In the genomic region with DNA sequence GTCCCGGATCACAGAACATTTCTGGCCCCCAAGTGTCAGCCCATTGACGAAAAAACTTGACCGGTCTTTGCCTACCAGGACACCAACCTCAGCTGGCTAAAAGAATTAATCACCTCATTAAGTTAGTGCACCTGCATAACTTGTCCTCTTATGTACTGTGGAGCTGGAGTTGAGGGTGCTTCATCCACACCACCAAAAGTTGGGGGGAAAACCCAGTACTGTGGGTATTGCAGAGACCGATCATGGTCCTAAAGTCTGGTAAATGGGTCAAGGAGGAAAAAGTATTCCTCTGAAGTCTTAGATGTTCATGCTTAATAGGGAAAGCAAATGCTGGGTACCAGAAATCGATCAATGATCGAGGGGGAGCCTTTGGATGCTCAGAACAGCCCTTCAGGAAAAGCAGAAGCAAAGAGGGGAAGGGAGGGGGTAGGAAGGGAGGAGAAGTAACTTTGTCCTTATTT, we compare ENCODE assay signal across 8 mouse cellular contexts. TPM values are rescaled to one million over a fixed set of nuclear protein-coding genes. Genes with fewer than 3 reads are reported as not detected.
DNase-seq lines count a peak whose midpoint lies in the region; ATAC-seq and TF ChIP-seq lines count a peak whose summit lies in the region.

No protein-coding gene starts in this region.

- peak overlapping the region; percentile 99 for H3K27ac ChIP-seq in heart, embryonic 15.5 days
- H3K27ac ChIP-seq in brown adipose tissue, adult 24 weeks (replicated peaks; ENCODE audit: low read depth, low read length): peak overlapping the region; percentile 65
- H3K27ac ChIP-seq in hindbrain, postnatal 0 days: peak overlapping the region; percentile 99; the same call in 1 of the 2 replicates
- H3K27ac ChIP-seq in midbrain, embryonic 15.5 days: peak overlapping the region; percentile 97

- intact Hi-C loops in heart, postnatal 25 days (cut with DNase I): loop anchor here (10.0 kb wide), 1 partner anchor 638 kb away; a partner anchor contains a TSS

- ATAC-seq in heart, embryonic 15.5 days (replicated peaks; ENCODE audit: insufficient number of reproducible peaks, insufficient read depth, low FRiP score, low read depth): no peak
- no peak for ATAC-seq in hindbrain, postnatal 0 days
- ATAC-seq in midbrain, embryonic 15.5 days (replicated peaks): no peak

- H3K4me3 ChIP-seq in heart, embryonic 15.5 days: peak overlapping the region; percentile 98
- peak overlapping the region; percentile 91 for H3K4me3 ChIP-seq in brown adipose tissue, adult 24 weeks (ENCODE audit: insufficient read depth, low read depth, low read length)
- H3K4me3 ChIP-seq in hindbrain, postnatal 0 days (ENCODE audit: low read length): peak overlapping the region; percentile 99
- peak overlapping the region; percentile 99 for H3K4me3 ChIP-seq in midbrain, embryonic 15.5 days

- H3K36me3 ChIP-seq in heart, embryonic 15.5 days: peaks cover 37% of the 10 kb centered on the region
- peaks cover 28% of the 10 kb centered on the region for H3K36me3 ChIP-seq in hindbrain, postnatal 0 days (ENCODE audit: insufficient read depth, low read length)
- H3K36me3 ChIP-seq in midbrain, embryonic 15.5 days (replicated peaks): peaks cover 31% of the 10 kb centered on the region

- DNase-seq in heart, postnatal 25 days (ENCODE audit: low spot score): no peak
- no peak for DNase-seq in hindbrain, postnatal 0 days (ENCODE audit: low spot score)
- DNase-seq in gastrocnemius, adult 8-10 months (ENCODE audit: low spot score in 2 of 2): no peak
- no peak for DNase-seq in embryo, embryonic 10.5 days (ENCODE audit: low spot score)
- no peak for DNase-seq in cerebellum, postnatal 14 days

- 34% methylated on average over 6 of the region's 6 CpGs for WGBS in heart, embryonic 15.5 days
- 58% methylated on average over 6 of the region's 6 CpGs for WGBS in hindbrain, postnatal 0 days
- WGBS in midbrain, embryonic 15.5 days: 60% methylated on average over 6 of the region's 6 CpGs

- peaks cover 74% of the 10 kb centered on the region for H3K4me1 ChIP-seq in heart, embryonic 15.5 days (replicated peaks)
- no peaks in the 10 kb centered on the region for H3K4me1 ChIP-seq in brown adipose tissue, adult 24 weeks (ENCODE audit: control insufficient read depth, insufficient read depth, insufficient read length, low read length)
- peaks cover 15% of the 10 kb centered on the region; the same call in 1 of the 2 replicates for H3K4me1 ChIP-seq in hindbrain, postnatal 0 days (ENCODE audit: insufficient read depth, low read length)
- peaks cover 52% of the 10 kb centered on the region for H3K4me1 ChIP-seq in midbrain, embryonic 15.5 days

- H3K9me3 ChIP-seq in heart, embryonic 15.5 days (replicated peaks): no peaks in the 10 kb centered on the region
- no peaks in the 10 kb centered on the region for H3K9me3 ChIP-seq in hindbrain, postnatal 0 days (ENCODE audit: low read length)
- no peaks in the 10 kb centered on the region for H3K9me3 ChIP-seq in midbrain, embryonic 15.5 days

- H3K9ac ChIP-seq in heart, embryonic 15.5 days: peak overlapping the region; percentile 100
- peak overlapping the region; percentile 100 for H3K9ac ChIP-seq in hindbrain, postnatal 0 days (replicated peaks; ENCODE audit: low read length)
- H3K9ac ChIP-seq in midbrain, embryonic 15.5 days: peak overlapping the region; percentile 99; the same call in 1 of the 2 replicates

- H3K4me2 ChIP-seq in heart, embryonic 15.5 days: peak overlapping the region; percentile 93
- peak overlapping the region; percentile 75 for H3K4me2 ChIP-seq in hindbrain, postnatal 0 days (ENCODE audit: low read depth, low read length)
- peak overlapping the region; percentile 93 for H3K4me2 ChIP-seq in midbrain, embryonic 15.5 days

- no peaks in the 10 kb centered on the region for H3K27me3 ChIP-seq in heart, embryonic 15.5 days
- no peaks in the 10 kb centered on the region for H3K27me3 ChIP-seq in hindbrain, postnatal 0 days (ENCODE audit: insufficient read depth, low read length)
- 0 out of 2 replicates have a peak, but pooled peaks cover 2% of the 10 kb centered on the region for H3K27me3 ChIP-seq in midbrain, embryonic 15.5 days (replicated peaks)

- TF ChIP-seq CTCF in hindbrain, postnatal 0 days (IDR thresholded peaks at IDR 0.05; ENCODE audit: low read depth): no peak

RNA-seq across cellular contexts. Expression of a gene that starts 1.5 kb away (rescaled TPM):
- 1,318 and 1,359 TPM in 2 replicates for polyA plus RNA-seq in heart, embryonic 15.5 days (2015; fragmentation: Nextera tagmentation; extraction: Ambion mirVana)
- 100 to 1,000 TPM; 290 to 310 TPM for total RNA-seq in heart, postnatal 25 days (2021)
- polyA plus RNA-seq in brown adipose tissue, adult 24 weeks (2012; ENCODE audit: insufficient read depth, insufficient read length, missing spikeins): 244 and 265 TPM in 2 replicates
- total RNA-seq in hindbrain, postnatal 0 days (2014; rRNA removed): 460 and 560 TPM in 2 replicates
- 606 and 634 TPM in 2 replicates for polyA plus RNA-seq in hindbrain, postnatal 0 days (2015; fragmentation: Nextera tagmentation; extraction: Ambion mirVana)
- 659 and 665 TPM in 2 replicates for polyA plus RNA-seq in midbrain, embryonic 15.5 days (2015; fragmentation: Nextera tagmentation; extraction: Ambion mirVana)
- 100 to 1,000 TPM; 218 to 265 (median 251) TPM for total RNA-seq in gastrocnemius, adult 8-10 months (2022)

RNA-seq across cellular contexts. Expression of a gene that starts 4.1 kb away (rescaled TPM):
- 389 and 492 TPM in 2 replicates for polyA plus RNA-seq in heart, embryonic 15.5 days (2015; fragmentation: Nextera tagmentation; extraction: Ambion mirVana)
- total RNA-seq in heart, postnatal 25 days (2021): 1,000 to 10,000 TPM; 2,028 to 2,111 TPM
- 40.8 and 79.3 TPM in 2 replicates for polyA plus RNA-seq in brown adipose tissue, adult 24 weeks (2012; ENCODE audit: insufficient read depth, insufficient read length, missing spikeins)
- total RNA-seq in hindbrain, postnatal 0 days (2014; rRNA removed): 12.4 and 17.7 TPM in 2 replicates
- 5.9 and 8.3 TPM in 2 replicates for polyA plus RNA-seq in hindbrain, postnatal 0 days (2015; fragmentation: Nextera tagmentation; extraction: Ambion mirVana)
- polyA plus RNA-seq in midbrain, embryonic 15.5 days (2015; fragmentation: Nextera tagmentation; extraction: Ambion mirVana): 8.0 and 8.3 TPM in 2 replicates
- 1,000 to 10,000 TPM; 7,027 to 9,270 (median 7,380) TPM for total RNA-seq in gastrocnemius, adult 8-10 months (2022)

RNA-seq across cellular contexts. Expression of a gene that starts 5.6 kb away (rescaled TPM):
- 279 TPM in 2 replicates for polyA plus RNA-seq in heart, embryonic 15.5 days (2015; fragmentation: Nextera tagmentation; extraction: Ambion mirVana)
- 100 to 1,000 TPM; 550 to 562 TPM for total RNA-seq in heart, postnatal 25 days (2021)
- 166 and 170 TPM in 2 replicates for polyA plus RNA-seq in brown adipose tissue, adult 24 weeks (2012; ENCODE audit: insufficient read depth, insufficient read length, missing spikeins)
- 154 and 160 TPM in 2 replicates for total RNA-seq in hindbrain, postnatal 0 days (2014; rRNA removed)
- polyA plus RNA-seq in hindbrain, postnatal 0 days (2015; fragmentation: Nextera tagmentation; extraction: Ambion mirVana): 168 and 171 TPM in 2 replicates
- 180 and 181 TPM in 2 replicates for polyA plus RNA-seq in midbrain, embryonic 15.5 days (2015; fragmentation: Nextera tagmentation; extraction: Ambion mirVana)
- 100 to 1,000 TPM; 276 to 326 (median 293) TPM for total RNA-seq in gastrocnemius, adult 8-10 months (2022)

RNA-seq across cellular contexts. Expression of a gene that starts 5.9 kb away (rescaled TPM):
- polyA plus RNA-seq in heart, embryonic 15.5 days (2015; fragmentation: Nextera tagmentation; extraction: Ambion mirVana): 75.1 and 81.2 TPM in 2 replicates
- total RNA-seq in heart, postnatal 25 days (2021): 10 to 100 TPM; 48.0 to 54.0 TPM
- polyA plus RNA-seq in brown adipose tissue, adult 24 weeks (2012; ENCODE audit: insufficient read depth, insufficient read length, missing spikeins): 44.0 and 52.3 TPM in 2 replicates
- total RNA-seq in hindbrain, postnatal 0 days (2014; rRNA removed): 70.2 and 87.3 TPM in 2 replicates
- 100 and 105 TPM in 2 replicates for polyA plus RNA-seq in hindbrain, postnatal 0 days (2015; fragmentation: Nextera tagmentation; extraction: Ambion mirVana)
- polyA plus RNA-seq in midbrain, embryonic 15.5 days (2015; fragmentation: Nextera tagmentation; extraction: Ambion mirVana): 114 and 122 TPM in 2 replicates
- total RNA-seq in gastrocnemius, adult 8-10 months (2022): 10 to 100 TPM; 34.9 to 41.1 (median 38.1) TPM

RNA-seq across cellular contexts. Expression of a gene that starts 14.0 kb away (rescaled TPM):
- 0.62 and 0.67 TPM in 2 replicates for polyA plus RNA-seq in heart, embryonic 15.5 days (2015; fragmentation: Nextera tagmentation; extraction: Ambion mirVana)
- total RNA-seq in heart, postnatal 25 days (2021): under 1 TPM; 0.36 to 0.42 TPM
- polyA plus RNA-seq in brown adipose tissue, adult 24 weeks (2012; ENCODE audit: insufficient read depth, insufficient read length, missing spikeins): not detected in 2 replicates
- total RNA-seq in hindbrain, postnatal 0 days (2014; rRNA removed): not detected in 2 replicates
- 0.24 and 0.42 TPM in 2 replicates for polyA plus RNA-seq in hindbrain, postnatal 0 days (2015; fragmentation: Nextera tagmentation; extraction: Ambion mirVana)
- 0.11 and 0.14 TPM in 2 replicates for polyA plus RNA-seq in midbrain, embryonic 15.5 days (2015; fragmentation: Nextera tagmentation; extraction: Ambion mirVana)
- total RNA-seq in gastrocnemius, adult 8-10 months (2022): not detected
